Mouse (Mus musculus) gastrocnemius, adult 2 months (tissue): ENCODE results near the gene Fkbp7. TPM values are rescaled to one million over a fixed set of nuclear protein-coding genes. Genes with fewer than 3 reads are reported as not detected.
"Not testable (repeated sequence)": the region's sequence is repeated elsewhere in the genome, so short reads cannot be mapped to it uniquely, and the experiment has no call there.

Experiments
- DNase-seq: peaks from one replicate; pipeline ENCODE4 v3.0.0; 2022
- H3K27ac ChIP-seq: fragments of 200-600 bp; 2 replicates; pipeline ENCODE4 v1.8.1; 2022; ENCODE audit warnings: mild to moderate bottlenecking
- H3K4me3 ChIP-seq: fragments of 200-600 bp; 2 replicates; pipeline ENCODE4 v1.8.1; 2022; ENCODE audit warnings: mild to moderate bottlenecking, moderate library complexity
- CTCF ChIP-seq: fragments of 200-600 bp; IDR thresholded peaks from 2 replicates; pipeline ENCODE4 v1.8.1; 2022; ENCODE audit warnings: antibody characterized with exemption, mild to moderate bottlenecking, moderate library complexity
- intact Hi-C: fragments of 180-260 bp; cut with DNase I; formaldehyde crosslinking; loops from one replicate; pipeline ENCODE4 v1.15.1; 2025
- total RNA-seq, 2 experiments: library from RNA; stranded (reverse); gene quantifications; 2 replicates each; pipeline ENCODE4 v1.2.3; 2021

The Fkbp7 gene
- total RNA-seq, 2 experiments from 2014 or later = 5.8 to 8.5 TPM

GRCm38 (mm10) chr2:76655982-76656381 lies 16.9 kb downstream of the Fkbp7 start:
- intact Hi-C loops = no loop called here
- DNase-seq = no peak
- peak; percentile 49 for TF ChIP-seq CTCF
- H3K27ac ChIP-seq = no peak overlapping the region
- no peak overlapping the region for H3K4me3 ChIP-seq

- Histone ChIP-seq H3K4me3 (no peak overlapping the region), H3K27ac (no peak overlapping the region)
- no peak for TF ChIP-seq CTCF
- DNase-seq = no peak
- intact Hi-C loops = no loop called here
These were observed 17.5 kb downstream of the Fkbp7 start for GRCm38 (mm10) chr2:76655444-76655843.

GRCm38 (mm10) chr2:76654646-76655045 lies 18.3 kb downstream of the Fkbp7 start:
- no peak overlapping the region for H3K27ac ChIP-seq
- TF ChIP-seq CTCF = no peak
- H3K4me3 ChIP-seq = no peak overlapping the region
- intact Hi-C loops = no loop called here
- no peak for DNase-seq

GRCm38 (mm10) chr2:76653070-76653469 lies 19.8 kb downstream of the Fkbp7 start:
- no peak overlapping the region for H3K4me3 ChIP-seq
- no peak for TF ChIP-seq CTCF
- intact Hi-C loops = no loop called here
- DNase-seq = no peak
- no peak overlapping the region for H3K27ac ChIP-seq

GRCm38 (mm10) chr2:76648666-76649141 lies 24.2 kb downstream of the Fkbp7 start:
- intact Hi-C loops = loop anchor here (1.0 kb wide), 1 partner anchor 27 kb away; the partner anchor contains the start of gene Plekha3
- Histone ChIP-seq H3K4me3 (peak overlapping the region; percentile 85), H3K27ac (peak overlapping the region; percentile 84)
- TF ChIP-seq CTCF = no peak
- peak; percentile 34 for DNase-seq

- peak within 1 kb of the TSS; percentile 85 for H3K4me3 ChIP-seq
- H3K27ac ChIP-seq = peak within 1 kb of the TSS; percentile 84
- no peak for TF ChIP-seq CTCF
- peak; percentile 97 for DNase-seq
- intact Hi-C loops = loop anchor here (1.0 kb wide), 1 partner anchor 27 kb away; the partner anchor contains the start of gene Plekha3
These were observed 24.9 kb downstream of the Fkbp7 start, which contains the start of the genes Prkra and Pjvk for GRCm38 (mm10) chr2:76647883-76648570. TSS of gene Prkra (minus strand) at chr2:76648015. TSS of gene Pjvk (plus strand) at chr2:76648476.

GRCm38 (mm10) chr2:76647441-76647869 lies 25.5 kb downstream of the Fkbp7 start:
- TF ChIP-seq CTCF = no peak
- H3K4me3 ChIP-seq = peak overlapping the region; percentile 85
- H3K27ac ChIP-seq = peak overlapping the region; percentile 84
- no peak for DNase-seq
- intact Hi-C loops = no loop called here

GRCm38 (mm10) chr2:76643801-76644200 lies 29.1 kb downstream of the Fkbp7 start:
- intact Hi-C loops = no loop called here
- Histone ChIP-seq H3K4me3 (no peak overlapping the region), H3K27ac (no peak overlapping the region)
- no peak for DNase-seq
- no peak for TF ChIP-seq CTCF

GRCm38 (mm10) chr2:76639637-76640036 lies 33.3 kb downstream of the Fkbp7 start:
- H3K4me3 ChIP-seq = no peak overlapping the region
- intact Hi-C loops = no loop called here
- TF ChIP-seq CTCF = no peak
- no peak overlapping the region for H3K27ac ChIP-seq
- DNase-seq = no peak

GRCm38 (mm10) chr2:76631600-76631999 lies 41.3 kb downstream of the Fkbp7 start:
- TF ChIP-seq CTCF = no peak
- Histone ChIP-seq H3K4me3 (no peak overlapping the region), H3K27ac (no peak overlapping the region)
- intact Hi-C loops = no loop called here
- DNase-seq = no peak

- H3K4me3 ChIP-seq = no peak overlapping the region
- H3K27ac ChIP-seq = no peak overlapping the region
- TF ChIP-seq CTCF = no peak
- DNase-seq = no peak
- intact Hi-C loops = no loop called here
These were observed 42.6 kb downstream of the Fkbp7 start for GRCm38 (mm10) chr2:76630293-76630692.

GRCm38 (mm10) chr2:76622316-76622715 lies 50.6 kb downstream of the Fkbp7 start:
- intact Hi-C loops, DNase-seq, H3K4me3 ChIP-seq, H3K27ac ChIP-seq: not testable (repeated sequence)

- TF ChIP-seq CTCF = no peak
- DNase-seq = no peak
- Histone ChIP-seq H3K27ac (no peak overlapping the region), H3K4me3 (no peak overlapping the region)
- intact Hi-C loops = no loop called here
These were observed 51.2 kb downstream of the Fkbp7 start for GRCm38 (mm10) chr2:76621724-76622123.

GRCm38 (mm10) chr2:76620188-76620587 lies 52.7 kb downstream of the Fkbp7 start:
- Histone ChIP-seq H3K27ac (no peak overlapping the region), H3K4me3 (no peak overlapping the region)
- TF ChIP-seq CTCF = no peak
- no peak for DNase-seq
- intact Hi-C loops = no loop called here
